Mouse (Mus musculus): Measurements from ENCODE around the gene Ccdc24.

Ccdc24 gene

DNA sequence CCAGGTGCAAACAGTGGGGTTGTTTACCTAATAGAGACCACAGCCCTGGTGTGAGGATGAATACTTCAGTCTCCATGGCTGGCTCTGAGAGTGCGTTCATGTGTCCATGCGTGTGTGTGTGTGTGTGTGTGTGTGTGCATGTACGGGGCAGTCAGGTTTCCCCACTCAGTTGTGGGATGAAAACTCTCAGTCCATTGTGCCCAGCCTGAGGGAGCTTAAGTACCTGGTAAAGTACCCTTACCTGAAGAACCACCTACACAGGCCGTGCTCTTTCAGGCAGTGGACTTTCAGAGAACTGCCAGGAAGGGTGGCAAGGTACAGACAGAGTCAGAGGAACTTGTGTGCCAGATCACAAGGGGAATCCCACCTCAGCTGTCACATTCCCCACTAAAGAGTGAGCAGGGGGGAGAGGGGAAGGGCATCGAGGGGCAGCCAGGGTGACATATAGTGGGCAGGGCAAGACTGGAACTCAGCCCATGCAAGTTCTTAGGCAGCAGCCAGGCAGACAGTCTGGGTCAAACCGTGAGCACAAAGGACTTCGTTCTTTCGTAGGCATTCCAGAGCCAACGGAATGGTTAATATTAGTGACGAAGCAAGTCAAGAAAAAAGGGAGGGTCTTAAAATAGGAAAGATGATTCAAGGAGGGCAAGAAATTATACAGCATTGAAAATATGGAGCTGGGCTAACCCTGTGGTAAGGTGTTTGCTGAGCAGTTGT is 20.0 kb downstream of the Ccdc24 start:
- in situ Hi-C loops (cut with MboI), result no loop called here

DNA sequence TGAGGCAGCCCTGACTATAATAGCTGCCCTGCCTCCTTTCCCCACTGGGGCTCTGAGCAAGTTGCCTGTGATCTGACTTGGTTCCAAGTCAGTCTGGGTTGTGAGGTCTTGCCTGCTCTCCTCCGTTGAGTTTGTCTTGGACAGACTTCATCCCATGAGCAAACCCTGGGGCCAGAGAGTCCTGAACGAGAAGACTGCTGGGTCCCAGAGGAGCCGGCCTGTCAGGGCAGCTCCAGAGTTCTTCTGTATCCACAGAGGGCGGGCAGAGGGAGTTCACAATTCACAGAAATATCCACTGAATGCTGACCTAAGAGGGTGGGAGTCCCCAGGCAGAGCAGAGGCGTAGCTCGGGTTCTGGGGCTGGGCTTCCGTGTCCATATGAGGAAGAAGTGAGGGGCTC is 21.5 kb downstream of the Ccdc24 start:
- in situ Hi-C loops (cut with MboI), result no loop called here

DNA sequence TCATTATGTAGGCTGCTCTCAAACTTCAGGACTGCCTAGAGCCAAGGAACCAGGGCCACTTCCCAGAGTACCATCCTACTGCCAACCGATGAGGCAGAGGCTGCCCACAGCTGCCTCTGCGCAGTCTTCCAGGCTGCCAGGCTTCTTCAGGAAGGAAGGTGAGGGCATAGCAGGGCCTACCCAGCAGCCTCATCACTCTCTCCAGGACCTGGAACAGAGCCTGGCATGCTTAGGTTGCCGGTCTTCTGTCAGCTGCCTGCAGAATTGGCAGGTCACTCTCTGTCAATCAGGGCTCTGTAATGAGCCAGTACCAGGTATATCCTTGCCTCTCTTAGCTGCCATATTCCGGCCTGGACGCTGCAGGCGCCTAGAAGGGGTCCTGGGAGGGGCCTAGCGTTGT is 22.2 kb downstream of the Ccdc24 start:
- in situ Hi-C loops (cut with MboI), result no loop called here

DNA sequence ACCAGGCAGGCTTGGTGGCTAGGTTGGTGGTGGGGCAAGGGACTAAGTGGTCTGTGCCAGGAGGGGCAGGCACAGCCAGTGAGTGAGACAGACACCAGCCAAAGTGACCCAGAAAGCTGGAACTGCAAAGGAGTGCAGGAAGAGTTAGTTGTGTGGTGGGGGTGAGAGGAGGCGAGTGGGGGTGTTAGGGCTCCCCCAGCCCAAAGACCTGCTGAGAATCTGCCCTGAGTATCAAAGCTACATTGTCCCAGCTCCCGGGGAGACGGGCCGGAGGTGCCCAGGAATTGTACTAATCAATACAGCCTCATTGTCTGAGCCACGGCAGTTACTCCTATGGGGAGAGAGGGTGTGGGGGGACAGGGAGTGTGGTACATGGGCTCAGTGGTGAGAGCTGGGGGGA is 22.9 kb downstream of the Ccdc24 start:
- in situ Hi-C loops (cut with MboI), result no loop called here

DNA sequence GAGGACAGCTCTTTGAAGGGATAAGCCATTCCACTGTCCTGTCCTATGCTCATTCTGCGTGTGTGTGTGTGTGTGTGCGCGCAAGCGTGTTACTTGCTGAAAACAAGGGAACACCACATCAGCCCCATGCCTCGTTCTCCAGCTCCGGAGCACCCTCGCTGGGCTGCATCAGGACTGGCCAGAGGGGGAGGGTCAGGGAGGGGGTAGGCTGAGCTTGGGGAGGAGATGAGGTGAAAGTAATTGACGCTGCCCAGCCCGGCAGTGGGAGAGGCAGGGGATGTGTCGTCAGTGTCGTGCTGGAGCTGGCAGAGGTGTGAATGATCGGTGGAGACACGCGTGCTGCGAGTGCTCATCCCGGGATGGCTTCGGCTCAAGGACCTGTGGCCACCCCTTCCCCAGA is 23.3 kb downstream of the Ccdc24 start:
- in situ Hi-C loops (cut with MboI), result no loop called here

DNA sequence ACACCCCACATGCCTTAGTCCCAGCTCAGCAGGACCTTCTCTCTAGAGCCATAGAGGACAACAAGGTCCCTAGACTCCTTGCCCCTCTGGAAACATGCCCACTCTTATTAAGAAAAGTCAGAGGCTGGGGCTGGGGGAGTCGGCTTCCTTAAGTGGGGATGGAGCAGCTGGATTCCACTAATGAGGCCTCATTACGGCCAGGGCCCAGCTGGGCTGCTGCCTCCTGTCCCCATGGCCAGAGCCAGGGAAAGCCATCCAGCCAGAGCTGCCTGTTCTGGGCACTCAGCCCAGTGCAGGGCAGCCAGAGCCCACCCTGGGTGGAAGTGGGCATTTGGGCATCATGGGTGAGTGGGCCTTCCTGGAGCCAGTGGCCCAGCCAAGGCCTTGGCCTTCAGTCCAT is 25.3 kb downstream of the Ccdc24 start:
- in situ Hi-C loops (cut with MboI), result no loop called here

DNA sequence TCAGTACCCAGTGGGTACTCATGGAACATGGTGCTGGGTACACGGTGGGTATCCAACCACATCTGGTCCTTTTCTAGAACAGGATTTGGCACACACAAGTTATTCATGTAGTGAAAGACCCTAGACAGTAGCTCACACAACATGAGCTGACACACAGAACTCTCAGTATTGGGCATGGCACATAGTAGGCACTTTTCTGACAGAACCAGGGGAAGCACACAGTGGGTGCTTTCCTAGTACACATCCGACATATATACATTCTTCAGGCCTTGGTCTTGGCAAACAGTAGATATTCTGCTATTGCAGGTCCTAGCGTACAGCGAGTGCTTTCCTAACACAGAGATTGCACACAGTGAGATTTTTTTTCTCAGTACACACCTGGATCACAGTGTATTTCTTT is 26.1 kb downstream of the Ccdc24 start:
- in situ Hi-C loops (cut with MboI), result no loop called here

DNA sequence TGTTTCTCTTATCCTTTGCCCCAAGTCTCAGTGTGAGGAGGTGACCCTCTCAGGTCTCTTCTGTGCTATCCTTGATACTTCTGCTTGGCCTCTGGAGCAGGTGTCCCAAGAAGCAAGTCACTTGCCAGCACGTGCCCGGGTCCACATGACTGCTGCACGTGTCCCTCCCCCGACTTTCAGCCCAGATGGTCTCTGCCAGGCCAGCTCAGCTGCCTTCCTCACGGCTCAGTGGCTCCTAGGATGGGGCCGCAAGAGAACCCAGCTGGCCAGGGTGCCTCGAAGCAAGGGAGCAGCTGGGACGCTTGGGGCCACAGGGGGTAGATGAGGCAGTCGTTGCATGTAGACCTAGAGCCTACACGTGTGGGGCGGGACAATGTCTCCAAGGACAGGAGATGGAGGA is 27.0 kb downstream of the Ccdc24 start:
- in situ Hi-C loops (cut with MboI), result no loop called here

DNA sequence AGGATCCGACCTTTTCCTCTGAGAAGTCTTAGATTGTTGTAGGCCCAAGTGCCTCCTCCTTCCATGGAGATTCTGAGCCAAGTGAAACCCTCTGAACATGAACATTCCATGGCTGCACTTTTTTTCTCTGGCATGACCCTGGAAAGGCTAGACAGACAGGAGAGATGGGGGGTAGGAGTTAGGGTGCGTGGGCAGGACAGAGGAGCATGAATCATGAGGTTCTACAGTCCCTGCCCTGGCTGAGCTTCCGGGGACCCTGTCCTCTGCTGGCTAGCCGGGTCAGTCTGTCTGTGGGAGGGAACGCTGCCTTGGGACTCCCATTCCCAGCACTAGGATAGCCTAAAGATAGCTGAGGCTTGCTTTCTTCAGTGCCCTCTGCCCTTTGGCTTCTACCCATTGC is 27.9 kb downstream of the Ccdc24 start:
- in situ Hi-C loops (cut with MboI), result no loop called here

DNA sequence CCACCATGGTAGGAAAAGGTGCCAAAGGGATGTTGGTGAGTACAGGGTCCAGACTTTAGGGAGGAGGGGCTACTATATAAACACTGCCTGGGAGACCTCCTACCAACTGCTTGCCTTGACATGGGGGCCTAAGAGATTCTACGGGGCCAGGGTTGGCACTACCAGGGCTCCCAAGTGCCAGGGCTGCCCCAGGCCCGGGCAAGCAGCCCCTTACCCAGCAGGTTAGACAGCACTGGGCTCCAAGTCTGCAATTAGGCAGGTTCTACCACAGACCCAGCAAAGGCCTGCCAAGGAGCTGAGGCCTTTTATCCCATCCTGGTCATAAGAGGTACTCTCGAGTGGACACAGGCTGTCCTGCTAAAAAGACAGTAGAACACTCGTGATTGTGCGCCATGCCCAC is 29.3 kb downstream of the Ccdc24 start:
- in situ Hi-C loops (cut with MboI), result no loop called here

DNA sequence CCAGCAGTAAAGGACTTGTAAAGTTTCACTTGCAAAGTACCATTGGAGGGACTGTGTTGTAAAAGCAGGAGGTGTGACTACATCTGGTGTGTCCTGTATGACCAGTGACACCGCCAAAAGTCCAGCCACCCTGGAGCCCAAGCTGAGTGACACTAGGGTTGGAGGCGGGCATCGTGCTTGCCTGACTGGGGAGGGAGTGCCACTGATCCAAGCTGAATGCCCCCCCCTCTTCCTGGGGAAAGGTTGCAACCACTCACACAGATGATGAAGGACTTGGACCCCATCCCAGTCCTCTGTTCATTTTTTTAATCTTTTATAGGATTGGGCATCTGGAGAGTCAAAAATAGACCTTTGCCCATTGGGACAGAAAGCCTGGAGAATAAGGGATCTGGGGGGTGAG is 30.8 kb downstream of the Ccdc24 start:
- in situ Hi-C loops (cut with MboI), result no loop called here

DNA sequence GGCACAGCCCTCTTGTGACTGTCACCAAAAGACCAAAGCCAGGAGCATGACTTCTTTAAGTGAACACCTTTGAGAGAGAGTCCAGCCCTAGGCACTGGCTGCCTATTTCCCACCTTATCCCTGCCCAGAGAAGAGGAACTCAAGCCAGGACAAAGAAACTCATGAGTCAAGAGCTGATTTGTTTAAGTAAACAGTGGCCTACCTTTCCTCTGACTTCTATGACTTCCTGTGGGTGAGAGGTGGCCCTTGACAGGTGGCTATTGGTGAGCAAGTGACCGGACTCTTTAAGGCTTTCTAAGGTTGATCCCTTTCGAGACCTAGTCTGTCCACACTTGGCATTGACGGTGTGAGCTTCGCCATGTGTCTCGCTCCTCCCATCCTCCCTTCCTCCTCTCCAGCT is 31.5 kb downstream of the Ccdc24 start:
- in situ Hi-C loops (cut with MboI), result no loop called here

DNA sequence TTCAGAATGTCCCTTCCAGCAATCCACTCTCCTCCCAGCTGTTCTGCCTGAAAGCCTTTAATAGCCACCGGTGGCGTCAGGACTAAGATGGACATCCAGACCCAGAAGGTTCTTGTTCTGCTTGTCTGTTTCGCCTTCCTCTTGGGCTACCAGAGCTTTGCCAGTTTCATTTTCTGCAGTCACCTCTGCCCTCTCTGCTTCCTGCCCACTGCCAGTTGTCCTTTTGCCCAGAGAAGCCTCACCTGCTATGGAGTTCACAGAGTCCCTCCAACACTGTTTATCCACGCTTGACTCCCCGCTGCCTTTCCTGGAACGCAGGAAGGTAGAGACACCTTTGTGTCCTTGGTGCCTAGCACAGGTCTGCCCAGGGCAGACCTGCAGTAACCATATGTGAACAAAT is 33.0 kb downstream of the Ccdc24 start:
- in situ Hi-C loops (cut with MboI), result loop anchor here (10.0 kb wide), 1 partner anchor 245 kb away; no protein-coding TSS in a partner anchor

DNA sequence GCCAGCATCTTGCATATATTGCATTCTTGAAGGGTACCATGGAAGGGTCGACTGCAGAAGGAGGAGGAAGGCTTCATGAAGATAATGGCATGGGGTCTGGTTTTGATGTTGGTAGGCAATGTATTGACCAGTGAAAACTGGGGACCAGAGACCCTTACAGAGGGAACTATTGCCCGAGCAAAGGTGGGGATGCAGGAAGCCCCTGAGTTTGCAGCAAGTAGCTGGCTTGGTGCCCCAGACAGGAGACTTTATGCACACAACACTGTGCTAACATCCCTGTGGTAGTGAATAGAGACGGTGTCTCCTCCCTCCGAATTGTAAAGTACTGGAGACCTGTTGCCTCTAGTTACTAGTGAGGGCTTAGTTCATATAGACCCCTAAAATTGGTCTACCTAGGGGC is 35.1 kb downstream of the Ccdc24 start:
- in situ Hi-C loops (cut with MboI), result loop anchor here (10.0 kb wide), 1 partner anchor 248 kb away; no protein-coding TSS in a partner anchor

DNA sequence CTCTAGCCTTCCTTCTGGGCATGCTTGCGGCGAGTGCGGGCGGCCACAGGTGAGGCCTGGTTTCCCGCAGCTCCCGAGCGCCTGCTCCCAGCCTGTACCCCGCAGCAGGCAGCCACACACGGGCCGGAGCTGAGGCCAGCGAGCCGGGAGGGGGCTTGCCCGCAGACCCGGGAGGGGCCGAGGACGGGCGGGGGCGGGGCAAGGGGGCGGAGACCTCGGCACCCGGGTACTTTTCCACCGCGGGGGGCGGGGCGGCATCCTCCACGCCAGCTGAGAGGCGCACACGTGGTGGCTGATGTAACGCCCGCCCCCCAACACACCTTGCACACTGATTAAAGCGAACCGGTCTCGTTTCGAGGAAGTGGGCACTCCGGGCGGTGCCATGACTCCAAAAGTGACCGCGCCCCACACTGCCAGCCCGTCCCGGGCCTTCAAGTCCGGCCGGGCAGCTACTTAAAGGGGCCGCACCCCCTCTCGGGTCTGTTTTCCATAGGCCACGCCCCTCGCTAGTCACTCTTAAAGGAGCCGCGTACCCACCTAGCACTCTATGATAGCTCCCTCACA is 36.1 kb downstream of the Ccdc24 start:
- in situ Hi-C loops (cut with MboI), result loop anchor here (10.0 kb wide), 1 partner anchor 249 kb away; no protein-coding TSS in a partner anchor

DNA sequence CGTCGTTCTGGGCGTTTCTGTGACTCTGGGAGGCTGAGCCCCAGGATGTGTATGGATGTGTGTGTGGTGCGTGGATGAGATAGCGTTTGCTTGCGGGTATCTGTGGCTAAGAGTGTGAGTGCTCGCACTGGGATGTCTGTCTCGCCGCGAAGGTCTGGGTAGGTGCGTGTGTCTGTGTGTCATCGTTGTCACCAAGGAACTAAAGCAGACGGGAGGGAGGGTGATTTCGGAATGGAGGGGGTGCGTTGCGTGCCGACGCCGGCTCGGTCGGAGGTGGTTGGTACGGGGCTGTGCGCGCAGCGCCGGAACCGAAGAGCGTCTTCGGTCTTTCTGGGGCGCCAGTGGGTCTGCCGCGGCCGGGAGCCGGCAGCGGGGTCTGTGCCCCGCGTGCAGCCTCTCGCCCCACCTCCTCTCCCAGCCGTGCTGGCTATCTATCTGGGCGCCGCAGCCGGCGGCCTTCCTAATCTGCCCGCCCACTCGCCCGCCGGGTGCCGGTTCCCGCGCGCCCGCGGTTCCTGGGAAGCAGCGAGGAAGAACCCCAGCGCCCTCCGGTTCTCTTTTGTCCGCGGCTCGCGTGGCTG is 36.7 kb downstream of the Ccdc24 start:
- in situ Hi-C loops (cut with MboI), result loop anchor here (10.0 kb wide), 1 partner anchor 249 kb away; no protein-coding TSS in a partner anchor

DNA sequence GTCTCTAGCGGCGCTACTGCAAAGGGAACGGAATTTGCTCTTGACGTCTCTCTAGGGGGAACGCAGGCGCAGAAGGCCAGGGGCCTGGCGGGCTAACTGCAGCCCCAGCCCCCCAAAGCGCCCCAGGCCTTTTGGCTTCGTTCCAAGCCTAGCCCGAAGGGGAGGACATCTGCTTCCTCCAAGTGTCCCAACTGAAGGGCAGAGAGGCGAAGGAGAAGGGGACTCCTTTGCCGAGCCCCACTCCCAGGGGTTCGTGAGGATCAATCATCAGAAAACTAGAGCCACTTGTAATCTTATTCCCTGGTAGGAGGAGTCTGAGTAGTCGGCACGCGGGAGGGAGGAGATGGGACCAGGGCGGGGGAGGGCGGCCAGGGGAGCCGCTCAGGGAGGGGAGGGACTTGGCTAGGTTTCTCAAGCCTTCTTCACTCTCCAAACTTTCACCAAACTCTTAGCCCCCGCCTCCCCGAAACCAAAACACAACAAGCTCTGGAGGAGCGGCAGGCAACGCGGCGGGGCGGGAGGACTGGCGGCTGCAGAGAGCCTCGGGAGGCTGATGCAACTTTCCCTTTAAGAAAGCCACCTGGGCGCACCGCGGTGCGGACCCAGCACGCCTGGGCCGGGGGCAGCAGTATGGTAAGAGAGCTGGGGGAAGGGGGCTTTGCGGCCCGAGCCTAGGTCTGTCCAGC is 37.4 kb downstream of the Ccdc24 start:
- in situ Hi-C loops (cut with MboI), result loop anchor here (10.0 kb wide), 1 partner anchor 250 kb away; no protein-coding TSS in a partner anchor

DNA sequence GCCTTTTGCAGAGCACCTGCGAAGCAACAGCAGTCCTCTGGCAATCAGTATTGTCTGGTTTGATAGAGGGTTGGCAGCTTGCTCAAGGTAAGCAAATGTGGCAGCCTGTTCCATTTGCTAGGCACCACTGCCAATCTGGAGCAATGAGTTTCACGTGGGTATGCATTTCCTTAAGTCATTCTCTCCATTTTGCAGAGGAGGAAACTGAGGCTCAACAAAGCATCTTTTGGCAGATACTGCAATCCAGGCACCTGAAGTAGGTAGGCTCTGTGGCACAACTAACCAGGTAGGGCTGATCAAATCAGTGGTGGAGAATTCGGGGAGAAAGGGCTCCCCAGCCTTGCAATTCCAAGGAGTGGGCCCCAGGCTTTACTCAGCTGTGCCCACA is 37.9 kb downstream of the Ccdc24 start, which contains the start of gene Slc6a9:
TSS of gene Slc6a9 (plus strand) at position 50 of the 388 bp plus-strand sequence.
- in situ Hi-C loops (cut with MboI), result loop anchor here (10.0 kb wide), 1 partner anchor 250 kb away; no protein-coding TSS in a partner anchor

DNA sequence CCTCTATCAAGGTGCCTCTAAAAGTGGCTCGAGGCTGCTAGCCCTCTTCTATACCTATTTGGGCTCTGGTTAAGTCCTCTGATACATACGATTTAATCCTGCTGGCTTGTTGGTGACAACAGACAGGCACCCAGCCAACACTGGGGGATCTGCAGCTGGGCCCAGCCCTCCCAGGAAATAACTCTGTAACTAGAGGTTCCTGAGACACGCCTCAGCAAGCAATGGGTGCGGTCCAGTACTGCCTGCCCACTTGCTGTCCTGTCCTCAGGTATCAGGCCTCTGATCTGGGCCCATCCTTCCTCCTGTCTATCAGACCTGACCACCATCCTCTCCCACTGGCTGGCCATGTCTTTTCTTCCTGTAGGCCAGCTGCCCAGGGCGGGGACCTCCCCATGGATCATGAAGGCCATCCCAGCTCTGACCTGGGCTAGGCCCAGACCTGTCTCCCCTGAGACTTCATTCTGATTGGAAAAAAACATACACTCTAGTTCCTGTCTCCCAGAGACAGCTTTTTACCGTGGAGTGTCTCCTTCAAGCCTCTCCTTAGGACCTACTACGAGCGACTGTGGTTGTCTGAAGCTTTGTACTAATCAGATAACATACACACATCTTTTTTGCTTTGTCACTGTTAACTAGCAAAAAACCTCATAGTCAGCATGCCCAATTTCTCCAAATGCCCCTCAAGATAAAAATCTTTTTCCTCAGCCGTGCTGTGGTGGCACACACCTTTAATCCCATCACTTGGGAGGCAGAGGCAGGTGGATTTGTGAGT is 40.3 kb downstream of the Ccdc24 start:
- in situ Hi-C loops (cut with MboI), result loop anchor here (10.0 kb wide), 1 partner anchor 253 kb away; no protein-coding TSS in a partner anchor

DNA sequence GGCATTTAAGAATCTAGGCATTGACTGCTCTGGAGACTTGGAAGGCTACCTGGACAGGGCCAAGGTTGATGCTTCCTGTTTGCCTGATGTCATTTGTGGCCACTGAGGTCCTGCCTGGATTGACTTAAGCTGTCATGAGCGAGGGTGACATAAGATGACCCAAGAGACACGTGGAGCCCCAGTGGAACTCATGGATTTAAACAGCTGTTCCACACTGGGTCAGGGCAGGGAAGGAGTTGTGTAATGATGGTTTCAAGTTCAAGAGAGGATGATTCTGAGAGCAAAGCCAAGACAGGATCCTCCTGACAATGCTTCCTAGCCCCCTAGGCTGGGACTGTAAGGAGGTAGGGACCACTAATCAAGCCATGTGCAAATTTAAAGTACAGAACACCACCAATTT is 40.9 kb downstream of the Ccdc24 start:
- in situ Hi-C loops (cut with MboI), result loop anchor here (10.0 kb wide), 1 partner anchor 253 kb away; no protein-coding TSS in a partner anchor

DNA sequence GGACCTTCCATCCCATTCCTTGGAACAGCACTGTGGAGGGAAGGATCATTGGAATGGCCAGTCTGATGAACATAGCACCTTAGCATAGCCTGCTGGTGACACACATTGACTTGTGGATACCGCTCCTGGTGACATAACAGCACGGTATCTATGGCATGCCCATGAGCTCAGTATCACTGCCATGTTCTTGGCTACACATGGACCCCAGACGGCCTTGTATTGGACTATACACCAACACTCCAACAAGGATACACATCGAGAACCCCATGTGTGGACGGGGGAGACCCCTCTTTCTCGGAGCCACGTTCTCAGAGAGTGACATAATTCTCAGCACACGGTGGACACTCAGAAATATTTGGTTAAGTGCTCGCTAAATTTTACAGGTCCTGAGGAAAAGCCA is 41.6 kb downstream of the Ccdc24 start:
- in situ Hi-C loops (cut with MboI), result loop anchor here (10.0 kb wide), 1 partner anchor 254 kb away; no protein-coding TSS in a partner anchor
